Mouse (Mus musculus) lung, postnatal 14 days (tissue): Measurements from ENCODE around the gene Zfhx3.
A peak's percentile ranks its signal among the peaks of the same experiment; 100 is the strongest.

ENCODE experiments used
- DNase-seq: peaks from one replicate; pipeline ENCODE4 v3.0.0; 2021

Zfhx3 gene

GRCm38 (mm10) chr8:108363856-108364255 lies 421.4 kb downstream of the Zfhx3 start:
- DNase-seq, result no peak

- DNase-seq, result peak; percentile 7
Observed at GRCm38 (mm10) chr8:108369081-108369480, 426.6 kb downstream of the Zfhx3 start.

- no peak for DNase-seq
Observed at GRCm38 (mm10) chr8:108370731-108371130, 428.3 kb downstream of the Zfhx3 start.

GRCm38 (mm10) chr8:108373046-108373445 lies 430.6 kb downstream of the Zfhx3 start:
- DNase-seq, result no peak

- DNase-seq, result no peak
Observed at GRCm38 (mm10) chr8:108378036-108378435, 435.6 kb downstream of the Zfhx3 start.

GRCm38 (mm10) chr8:108383121-108383520 lies 440.7 kb downstream of the Zfhx3 start:
- DNase-seq, result no peak

GRCm38 (mm10) chr8:108387160-108387912 lies 444.9 kb downstream of the Zfhx3 start:
- peak; percentile 48 for DNase-seq

- no peak for DNase-seq
Observed at GRCm38 (mm10) chr8:108387913-108388274, 445.4 kb downstream of the Zfhx3 start.

GRCm38 (mm10) chr8:108392909-108393308 lies 450.5 kb downstream of the Zfhx3 start:
- peak; percentile 1 for DNase-seq

- DNase-seq, result no peak
Observed at GRCm38 (mm10) chr8:108402149-108402548, 459.7 kb downstream of the Zfhx3 start.

- DNase-seq, result no peak
Observed at GRCm38 (mm10) chr8:108406716-108407494, 464.5 kb downstream of the Zfhx3 start.

GRCm38 (mm10) chr8:108419162-108419844 lies 476.9 kb downstream of the Zfhx3 start:
- no peak for DNase-seq

- DNase-seq, result no peak
Observed at GRCm38 (mm10) chr8:108422521-108422920, 480.1 kb downstream of the Zfhx3 start.

- peak; percentile 61 for DNase-seq
Observed at GRCm38 (mm10) chr8:108424337-108424736, 481.9 kb downstream of the Zfhx3 start.

- no peak for DNase-seq
Observed at GRCm38 (mm10) chr8:108433321-108433720, 490.9 kb downstream of the Zfhx3 start.

- DNase-seq, result no peak
Observed at GRCm38 (mm10) chr8:108434510-108434909, 492.1 kb downstream of the Zfhx3 start.

- no peak for DNase-seq
Observed at GRCm38 (mm10) chr8:108436336-108436735, 493.9 kb downstream of the Zfhx3 start.

- DNase-seq, result no peak
Observed at GRCm38 (mm10) chr8:108437316-108437830, 494.9 kb downstream of the Zfhx3 start.

- DNase-seq, result no peak
Observed at GRCm38 (mm10) chr8:108440476-108440875, 498.0 kb downstream of the Zfhx3 start.

- DNase-seq, result no peak
Observed at GRCm38 (mm10) chr8:108450847-108451246, 508.4 kb downstream of the Zfhx3 start.

GRCm38 (mm10) chr8:108454561-108455311 lies 512.3 kb downstream of the Zfhx3 start:
- no peak for DNase-seq

- no peak for DNase-seq
Observed at GRCm38 (mm10) chr8:108466653-108467052, 524.2 kb downstream of the Zfhx3 start.
